Mouse (Mus musculus): Measurements from ENCODE around the gene Selenof.
A peak's percentile ranks its signal among the peaks of the same experiment; 100 is the strongest.
"Not testable (repeated sequence)": the region's sequence is repeated elsewhere in the genome, so short reads cannot be mapped to it uniquely, and the experiment has no call there.

Gene Selenof

DNA sequence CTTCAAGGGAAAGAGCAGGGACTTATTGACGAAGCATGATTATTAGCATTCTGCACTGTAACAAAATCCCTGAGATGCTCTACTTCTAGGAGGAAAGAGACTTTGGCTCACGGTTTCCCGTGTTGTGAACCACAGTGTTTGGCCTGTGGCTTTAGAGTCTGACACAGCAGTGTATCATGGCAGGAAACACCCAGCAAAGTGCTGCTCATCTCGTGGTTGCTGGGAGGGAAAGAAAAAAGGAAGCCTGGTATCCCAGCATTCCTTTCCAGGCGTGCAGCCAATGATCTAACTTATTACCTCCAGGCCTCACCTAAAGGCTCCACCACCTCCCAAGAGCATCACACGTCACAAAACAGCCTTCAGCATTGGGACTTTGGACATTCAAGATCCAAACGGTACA lies 32.7 kb downstream of the Selenof start:
- no peak for DNase-seq (ENCODE audit: low spot score)

GRCm38 (mm10) chr3:144603558-144603957 lies 33.5 kb downstream of the Selenof start:
- DNase-seq (ENCODE audit: low spot score): no peak

DNA sequence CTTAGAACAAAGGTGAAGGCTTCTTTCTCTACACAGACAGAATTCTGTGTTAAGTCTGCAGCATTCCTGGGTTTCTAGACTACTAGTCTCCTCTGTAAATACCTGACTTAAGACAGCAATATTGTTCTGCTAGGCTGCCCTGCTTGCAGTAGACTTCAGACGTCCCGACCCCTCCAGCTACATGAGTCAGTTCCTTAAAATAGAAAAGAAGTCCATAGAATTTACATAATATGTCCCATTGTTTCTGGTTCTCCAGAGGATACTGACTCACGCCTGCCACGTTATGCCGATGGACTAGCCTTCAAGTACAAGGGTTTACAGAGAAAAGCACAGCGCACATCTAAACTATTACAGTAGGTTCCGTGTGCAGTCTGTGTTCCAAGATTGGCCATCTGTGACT lies 34.1 kb downstream of the Selenof start:
- no peak for DNase-seq (ENCODE audit: low spot score)

DNA sequence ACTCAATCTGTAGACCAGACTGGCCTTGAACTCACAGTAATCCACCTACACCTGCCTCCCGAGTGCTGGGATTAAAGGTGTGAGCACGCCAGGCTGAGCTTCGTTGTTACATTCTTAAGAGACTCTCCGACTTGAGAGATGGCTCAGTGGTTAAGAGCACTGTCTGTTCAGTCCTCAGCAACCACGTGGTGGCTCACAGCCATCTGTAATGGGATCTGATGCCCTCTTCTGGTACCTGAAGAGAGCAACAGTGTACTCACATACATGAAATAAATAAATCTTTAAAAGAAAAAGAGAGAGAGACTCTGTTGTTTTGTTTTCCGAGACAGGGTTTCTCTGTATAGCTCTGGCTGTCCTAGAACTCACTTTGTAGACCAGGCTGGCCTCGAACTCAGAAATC lies 35.7 kb downstream of the Selenof start:
- DNase-seq (ENCODE audit: low spot score): not testable (repeated sequence)

- no peak for DNase-seq (ENCODE audit: low spot score)
These were observed 36.3 kb downstream of the Selenof start for GRCm38 (mm10) chr3:144606449-144606848.

DNA sequence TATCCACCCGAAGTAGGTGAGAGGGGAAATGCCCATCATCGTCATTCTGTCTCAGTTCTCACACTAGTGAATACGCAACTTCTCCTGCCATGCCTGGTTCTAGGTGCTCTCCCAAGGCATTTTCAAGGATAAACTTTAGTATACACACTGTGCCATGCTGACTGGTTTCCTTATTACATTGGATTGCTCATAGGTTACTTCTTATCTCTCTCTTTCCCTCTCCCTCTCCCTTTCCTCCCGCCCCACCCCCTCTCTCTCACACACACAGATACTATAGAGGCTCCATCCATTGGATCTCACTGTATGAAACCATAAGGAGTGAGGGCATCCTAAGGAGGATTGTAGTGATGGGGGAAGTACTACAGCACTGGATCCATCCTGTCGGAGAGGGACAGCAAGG lies 38.0 kb downstream of the Selenof start:
- DNase-seq (ENCODE audit: low spot score): no peak

GRCm38 (mm10) chr3:144610759-144611158 lies 40.7 kb downstream of the Selenof start:
- no peak for DNase-seq (ENCODE audit: low spot score)

DNA sequence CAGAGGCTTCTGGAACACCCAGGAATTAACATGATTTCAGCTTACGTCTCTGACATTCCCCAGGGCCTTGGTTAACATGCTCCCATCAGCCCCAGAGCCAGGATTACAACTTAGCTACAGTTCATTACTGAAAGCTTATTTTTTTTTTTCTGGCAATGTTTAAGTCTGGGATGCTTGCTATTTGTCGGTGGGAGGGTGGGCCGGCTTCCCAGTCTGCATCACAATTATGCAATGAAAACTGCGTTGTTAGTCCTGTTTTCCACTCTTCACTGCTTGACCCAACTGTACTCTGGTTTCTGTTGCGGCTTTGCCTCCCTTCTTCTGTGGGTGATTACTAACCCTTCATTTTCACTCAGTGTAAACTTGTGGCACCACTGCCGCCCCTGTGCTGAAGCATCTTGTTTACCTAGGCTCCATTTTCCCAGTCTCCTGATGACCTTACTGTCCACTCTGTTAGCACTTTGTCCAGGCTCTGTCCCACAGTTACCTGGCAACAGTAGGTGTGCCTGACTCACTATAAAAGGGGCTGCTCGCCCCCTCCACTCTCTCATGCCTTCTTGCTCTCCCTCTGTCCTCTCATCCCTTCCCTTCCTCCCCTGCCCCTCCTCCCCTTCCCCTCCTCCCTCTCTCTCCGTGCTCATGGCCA lies 41.6 kb downstream of the Selenof start:
- DNase-seq (ENCODE audit: low spot score): no peak

GRCm38 (mm10) chr3:144612382-144612781 lies 42.3 kb downstream of the Selenof start:
- DNase-seq (ENCODE audit: low spot score): no peak

DNA sequence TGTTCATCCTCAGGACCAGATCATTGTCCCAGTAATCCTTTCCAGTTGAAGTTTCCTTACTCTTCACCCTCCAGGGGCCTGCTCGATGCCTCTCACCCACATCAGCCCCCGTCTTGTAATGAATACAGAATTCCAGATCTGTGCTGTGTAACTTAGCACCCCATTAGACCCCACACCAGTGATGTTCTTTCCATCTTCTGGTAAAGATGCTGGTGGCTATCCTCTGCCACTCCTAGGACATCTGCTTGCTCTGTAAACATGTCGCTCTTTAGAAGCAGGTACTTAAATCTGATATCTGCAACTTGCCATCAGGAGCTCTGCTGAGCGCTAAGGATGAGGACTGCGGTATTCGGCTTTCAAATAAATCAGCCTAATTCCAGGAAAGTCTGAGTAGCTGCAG lies 44.2 kb downstream of the Selenof start:
- DNase-seq (ENCODE audit: low spot score): no peak

- DNase-seq (ENCODE audit: low spot score): no peak
These were observed 44.6 kb downstream of the Selenof start for GRCm38 (mm10) chr3:144614698-144615097.

GRCm38 (mm10) chr3:144615459-144615858 lies 45.4 kb downstream of the Selenof start:
- DNase-seq (ENCODE audit: low spot score): no peak

GRCm38 (mm10) chr3:144616654-144617425 lies 46.7 kb downstream of the Selenof start:
- DNase-seq (ENCODE audit: low spot score): peak; percentile 94

GRCm38 (mm10) chr3:144617633-144618180 lies 47.6 kb downstream of the Selenof start:
- no peak for DNase-seq (ENCODE audit: low spot score)

DNA sequence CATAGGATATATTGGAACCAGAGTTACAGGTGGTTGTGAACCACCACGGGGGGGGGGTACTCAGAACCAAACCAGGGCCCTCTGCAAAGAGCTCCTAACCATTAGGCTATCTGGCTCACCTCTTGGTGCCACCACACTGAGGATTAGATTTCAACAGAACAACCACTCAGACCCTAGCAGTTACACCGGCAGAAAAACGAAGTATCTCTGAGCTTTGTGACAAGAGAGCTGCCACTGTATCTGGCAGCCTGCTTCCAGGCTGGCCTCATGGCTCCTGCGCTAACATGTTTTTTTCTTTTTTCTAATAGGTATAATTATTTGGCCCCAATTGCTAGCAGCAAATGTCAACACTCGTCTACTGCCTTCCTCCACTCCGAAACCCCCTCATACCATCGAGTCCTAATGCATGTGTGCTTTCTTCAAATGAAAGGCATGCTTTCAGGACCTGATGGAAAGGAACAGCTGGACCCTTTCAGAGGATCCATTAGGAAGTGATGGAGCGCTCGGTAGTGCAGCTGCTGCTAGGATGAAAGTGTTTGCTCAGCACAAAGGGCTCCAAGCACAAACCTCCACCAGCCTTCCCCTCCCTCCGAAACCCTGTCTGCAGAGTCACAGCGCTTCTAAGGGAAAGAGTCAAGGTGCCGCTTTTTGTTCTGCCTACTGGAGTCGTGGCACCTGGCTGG lies 53.0 kb downstream of the Selenof start:
- no peak for DNase-seq (ENCODE audit: low spot score)

DNA sequence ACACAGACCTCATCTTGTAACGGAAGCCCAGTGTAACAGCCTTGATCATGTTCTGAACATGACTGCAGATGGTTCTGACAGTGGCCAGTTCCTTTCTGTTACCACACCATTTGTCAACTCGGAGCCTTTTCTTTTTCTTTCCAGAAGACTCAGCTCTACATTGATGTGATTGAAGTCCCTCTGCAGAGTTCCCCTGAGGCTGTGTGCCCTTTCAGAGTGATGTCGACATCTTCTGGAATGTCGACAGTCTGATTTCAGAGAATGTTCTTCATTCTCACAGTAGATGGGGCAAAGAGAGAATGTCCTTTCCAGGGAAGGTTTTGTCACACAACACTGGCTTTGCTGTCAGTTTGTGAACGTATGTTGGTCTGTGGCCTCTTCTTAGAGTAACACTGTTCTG lies 55.6 kb downstream of the Selenof start:
- no peak for DNase-seq (ENCODE audit: low spot score)

DNA sequence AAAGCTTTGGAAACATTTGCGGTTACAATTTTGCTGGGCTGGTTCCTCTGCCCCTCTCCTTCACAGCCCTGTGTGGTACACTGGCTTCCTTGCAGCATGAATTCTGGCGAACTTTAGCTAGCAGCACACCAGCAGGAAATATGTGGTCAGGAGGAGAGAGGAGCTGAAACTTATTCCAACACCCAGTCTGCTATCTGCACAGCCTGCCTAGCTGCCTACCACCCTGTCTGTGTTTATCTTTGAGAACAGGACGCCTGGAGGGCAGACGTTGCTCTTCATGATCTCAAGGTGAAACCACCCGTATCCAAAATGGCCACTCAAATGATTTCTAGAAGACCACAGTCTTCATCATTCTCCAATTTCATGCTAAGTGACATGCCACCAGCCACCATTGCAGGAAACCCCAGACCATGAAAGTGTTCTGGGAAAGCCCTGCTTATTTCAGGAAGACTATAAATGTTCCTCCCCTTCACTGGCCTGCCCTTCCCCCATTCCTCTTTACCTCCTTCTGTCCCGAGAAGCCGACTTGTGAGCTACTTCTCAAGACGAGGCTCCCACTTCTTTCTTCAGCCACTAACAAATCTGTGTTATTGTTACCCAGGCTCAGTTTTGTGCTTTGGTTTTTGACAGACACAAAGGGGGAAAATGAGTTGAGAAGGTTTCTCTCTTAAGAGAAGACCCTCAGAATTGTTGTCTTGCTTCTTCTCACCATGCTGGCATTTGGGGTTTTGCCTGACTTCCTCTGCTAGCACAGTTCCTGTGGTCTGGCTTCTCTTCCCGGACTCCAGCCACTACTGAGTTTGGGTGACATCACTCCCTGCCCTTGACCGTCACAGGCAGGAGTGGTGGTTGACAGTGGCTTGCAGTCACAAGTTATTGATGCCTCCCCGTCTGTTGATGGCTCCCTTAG lies 58.2 kb downstream of the Selenof start:
- no peak for DNase-seq (ENCODE audit: low spot score)

DNA sequence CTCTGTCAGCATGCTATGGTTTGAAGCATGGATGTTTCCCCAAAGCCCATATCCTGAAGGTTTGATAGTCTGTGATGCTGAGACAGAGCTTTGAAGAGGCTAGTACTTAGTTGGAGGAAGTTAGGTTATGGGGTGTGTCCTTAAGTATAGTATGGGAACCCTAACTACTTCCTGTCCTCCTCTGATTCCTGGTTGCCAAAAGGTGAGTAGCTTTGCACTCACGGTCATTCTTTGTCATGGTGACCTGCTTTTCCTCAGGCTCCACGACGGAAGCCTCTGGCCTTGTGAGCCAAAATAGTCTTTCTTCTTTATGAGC lies 58.8 kb downstream of the Selenof start:
- no peak for DNase-seq (ENCODE audit: low spot score)

GRCm38 (mm10) chr3:144635236-144635635 lies 65.1 kb downstream of the Selenof start:
- DNase-seq (ENCODE audit: low spot score): no peak

GRCm38 (mm10) chr3:144638110-144638509 lies 68.0 kb downstream of the Selenof start:
- DNase-seq (ENCODE audit: low spot score): no peak

GRCm38 (mm10) chr3:144639387-144639786 lies 69.3 kb downstream of the Selenof start:
- DNase-seq (ENCODE audit: low spot score): no peak

DNA sequence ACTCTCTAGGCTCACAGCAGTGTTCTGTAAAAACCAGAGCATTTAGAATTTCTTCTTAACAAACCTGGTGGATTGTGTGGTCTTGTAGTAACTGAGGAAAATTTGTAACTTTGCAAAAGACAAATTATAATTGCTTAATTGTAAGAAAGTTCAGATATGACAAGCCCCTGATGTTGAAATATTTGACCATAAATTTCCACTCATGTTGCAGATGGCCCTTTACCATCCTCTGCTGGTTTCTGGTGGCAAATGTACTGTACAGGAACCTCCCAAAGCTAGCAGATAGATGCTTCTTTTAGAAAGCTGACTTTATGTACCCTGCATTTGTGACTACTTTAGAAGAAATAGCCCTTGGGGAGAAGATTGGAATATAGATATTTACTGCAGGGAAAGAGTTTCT lies 69.9 kb downstream of the Selenof start:
- DNase-seq (ENCODE audit: low spot score): no peak

Data from embryo, embryonic 10 days (tissue).